Mouse (Mus musculus) olfactory bulb, adult 2 months (tissue): ENCODE data around the gene Tmem150c.

Experiments
- CTCF ChIP-seq: fragments of 200-500 bp; IDR thresholded peaks from 2 replicates; pipeline ENCODE4 v1.5.1; 2012; ENCODE audit warnings: low read depth, mild to moderate bottlenecking, low read length, moderate library complexity; ENCODE audit not compliant: insufficient read depth
- POLR2A ChIP-seq: fragments of 200-500 bp; IDR thresholded peaks from 2 replicates; pipeline ENCODE4 v1.6.1; 2012; ENCODE audit warnings: mild to moderate bottlenecking, low read depth, low read length, moderate library complexity; ENCODE audit not compliant: insufficient read depth

GRCm38 (mm10) chr5:100178122-100178780, 18.6 kb upstream of the Tmem150c start:
- TF ChIP-seq CTCF (no peak), POLR2A (no peak)
